22 mouse cellular contexts compared by ENCODE assay signal in genomic region chr13:70227167-70227566, GRCm38 (mm10).
DNase-seq lines count a peak whose midpoint lies in the region; ATAC-seq and TF ChIP-seq lines count a peak whose summit lies in the region.
"Had no signal": no experiment of that assay in that cellular context is flagged by ENCODE, and none has a peak within 500 bp of the region (broad histone marks: within the 10 kb centered on the region; RNA-seq: fewer than 3 reads in every experiment).

No protein-coding gene starts in this region.

- H3K27ac ChIP-seq in forebrain, embryonic 14.5 days (ENCODE audit: low read depth, low read length) = no peak overlapping the region; the same call in 1 of the 2 replicates
- no peak overlapping the region for H3K27ac ChIP-seq in forebrain, embryonic 12.5 days
- no peak overlapping the region for H3K27ac ChIP-seq in forebrain, postnatal 0 days (ENCODE audit: low read depth, low read length)
- H3K27ac ChIP-seq in forebrain, embryonic 10.5 days = no peak overlapping the region
- H3K27ac ChIP-seq: heart, embryonic 15.5 days; hindbrain, embryonic 10.5 days; hindbrain, embryonic 13.5 days; intestine, embryonic 15.5 days had no signal

- ATAC-seq in forebrain, embryonic 14.5 days = no peak
- ATAC-seq in forebrain, embryonic 12.5 days (ENCODE audit: low FRiP score) = no peak
- peak; percentile 42 for ATAC-seq in forebrain, postnatal 0 days
- ATAC-seq in megakaryocyte, adult 5-6 weeks (ENCODE audit: poor library complexity, severe bottlenecking) = no peak
- ATAC-seq: activated CD4-positive, CD25-positive, alpha-beta regulatory T cell, adult 4 months; hindbrain, embryonic 16.5 days; intestine, embryonic 15.5 days had no signal

- peak; percentile 35 for DNase-seq in forebrain, embryonic 14.5 days (ENCODE audit: low spot score)
- DNase-seq in forebrain, postnatal 0 days = peak; percentile 38
- DNase-seq in forebrain, embryonic 10.5 days (ENCODE audit: extremely low spot score, low spot score) = no peak
- DNase-seq: adrenal gland, adult 8-10 months; adrenal gland, postnatal 25 days; cerebellum, adult 18-20 months; cerebellum, adult 9-10 months; cerebellum, postnatal 14 days; gastrocnemius, postnatal 25 days; heart, adult 18-20 months; heart, postnatal 10 days; heart, postnatal 36 days had no signal

- TF ChIP-seq CTCF in forebrain, postnatal 0 days (IDR thresholded peaks at IDR 0.05; ENCODE audit: low read depth) = no peak

- WGBS in forebrain, embryonic 14.5 days = 64% methylated on average over 6 of the region's 6 CpGs
- 81% methylated on average over 6 of the region's 6 CpGs for WGBS in forebrain, embryonic 12.5 days
- 35% methylated on average over 6 of the region's 6 CpGs for WGBS in forebrain, postnatal 0 days
- 90% methylated on average over 6 of the region's 6 CpGs for WGBS in forebrain, embryonic 10.5 days

- no peaks in the 10 kb centered on the region for H3K36me3 ChIP-seq in forebrain, embryonic 14.5 days (ENCODE audit: control insufficient read depth, insufficient read depth, low read length)
- H3K36me3 ChIP-seq in forebrain, embryonic 12.5 days (replicated peaks) = no peaks in the 10 kb centered on the region
- no peaks in the 10 kb centered on the region for H3K36me3 ChIP-seq in forebrain, postnatal 0 days (ENCODE audit: insufficient read depth)
- H3K36me3 ChIP-seq in forebrain, embryonic 10.5 days (replicated peaks) = no peaks in the 10 kb centered on the region
- H3K36me3 ChIP-seq in megakaryocyte, embryonic 14.5 days (replicated peaks; ENCODE audit: low read length) = no peaks in the 10 kb centered on the region
- H3K36me3 ChIP-seq: heart, embryonic 12.5 days; heart, embryonic 15.5 days; hindbrain, embryonic 10.5 days; hindbrain, embryonic 13.5 days; intestine, embryonic 15.5 days had no signal

- H3K9me3 ChIP-seq in forebrain, embryonic 14.5 days (replicated peaks; ENCODE audit: control insufficient read depth, low read length) = no peaks in the 10 kb centered on the region
- no peaks in the 10 kb centered on the region for H3K9me3 ChIP-seq in forebrain, embryonic 12.5 days
- H3K9me3 ChIP-seq in forebrain, postnatal 0 days (ENCODE audit: low read length) = no peaks in the 10 kb centered on the region
- H3K9me3 ChIP-seq in forebrain, embryonic 10.5 days = no peaks in the 10 kb centered on the region
- peaks cover 35% of the 10 kb centered on the region for H3K9me3 ChIP-seq in megakaryocyte, embryonic 14.5 days
- H3K9me3 ChIP-seq: heart, embryonic 12.5 days; heart, embryonic 15.5 days; hindbrain, embryonic 10.5 days; hindbrain, embryonic 13.5 days; intestine, embryonic 15.5 days had no signal

- no peak overlapping the region for H3K9ac ChIP-seq in forebrain, embryonic 14.5 days (ENCODE audit: low read length)
- H3K9ac ChIP-seq in forebrain, embryonic 12.5 days = no peak overlapping the region
- no peak overlapping the region for H3K9ac ChIP-seq in forebrain, postnatal 0 days
- H3K9ac ChIP-seq: heart, embryonic 12.5 days; heart, embryonic 15.5 days; hindbrain, embryonic 13.5 days; intestine, embryonic 15.5 days had no signal

- no peak overlapping the region for H3K4me2 ChIP-seq in forebrain, embryonic 14.5 days (ENCODE audit: low read length)
- no peak overlapping the region for H3K4me2 ChIP-seq in forebrain, embryonic 12.5 days
- H3K4me2 ChIP-seq in forebrain, postnatal 0 days (ENCODE audit: low read depth) = no peak overlapping the region
- H3K4me2 ChIP-seq: heart, embryonic 12.5 days; heart, embryonic 15.5 days; hindbrain, embryonic 13.5 days; intestine, embryonic 15.5 days had no signal

- H3K4me3 ChIP-seq in forebrain, embryonic 14.5 days (ENCODE audit: low read depth, low read length) = no peak overlapping the region
- H3K4me3 ChIP-seq in forebrain, embryonic 12.5 days (replicated peaks) = no peak overlapping the region
- no peak overlapping the region for H3K4me3 ChIP-seq in forebrain, postnatal 0 days (ENCODE audit: low read depth, low read length)
- no peak overlapping the region for H3K4me3 ChIP-seq in forebrain, embryonic 10.5 days
- H3K4me3 ChIP-seq in megakaryocyte, embryonic 14.5 days (replicated peaks) = peak overlapping the region; percentile 42
- H3K4me3 ChIP-seq: heart, embryonic 12.5 days; heart, embryonic 15.5 days; hindbrain, embryonic 10.5 days; hindbrain, embryonic 13.5 days; intestine, embryonic 15.5 days had no signal

- no peaks in the 10 kb centered on the region for H3K27me3 ChIP-seq in forebrain, embryonic 14.5 days (replicated peaks; ENCODE audit: control insufficient read depth, insufficient read depth, low read length)
- no peaks in the 10 kb centered on the region for H3K27me3 ChIP-seq in forebrain, embryonic 12.5 days
- no peaks in the 10 kb centered on the region for H3K27me3 ChIP-seq in forebrain, postnatal 0 days (ENCODE audit: insufficient read depth, low read length)
- H3K27me3 ChIP-seq in forebrain, embryonic 10.5 days (ENCODE audit: poor library complexity, severe bottlenecking) = peaks cover 4% of the 10 kb centered on the region; the same call in 1 of the 2 replicates
- no peaks in the 10 kb centered on the region for H3K27me3 ChIP-seq in megakaryocyte, embryonic 14.5 days (replicated peaks)
- H3K27me3 ChIP-seq: heart, embryonic 15.5 days; intestine, embryonic 15.5 days had no signal

- no peaks in the 10 kb centered on the region for H3K4me1 ChIP-seq in forebrain, embryonic 14.5 days (ENCODE audit: control insufficient read depth, insufficient read depth, low read length)
- no peaks in the 10 kb centered on the region for H3K4me1 ChIP-seq in forebrain, embryonic 12.5 days
- peaks cover 5% of the 10 kb centered on the region; the same call in 1 of the 2 replicates for H3K4me1 ChIP-seq in forebrain, postnatal 0 days (ENCODE audit: insufficient read depth)
- no peaks in the 10 kb centered on the region for H3K4me1 ChIP-seq in forebrain, embryonic 10.5 days
- no peaks in the 10 kb centered on the region for H3K4me1 ChIP-seq in megakaryocyte, embryonic 14.5 days
- H3K4me1 ChIP-seq: heart, embryonic 12.5 days; heart, embryonic 15.5 days; hindbrain, embryonic 10.5 days; intestine, embryonic 15.5 days had no signal
